Mouse (Mus musculus): Measurements from ENCODE around the gene Ubxn4.

DNA sequence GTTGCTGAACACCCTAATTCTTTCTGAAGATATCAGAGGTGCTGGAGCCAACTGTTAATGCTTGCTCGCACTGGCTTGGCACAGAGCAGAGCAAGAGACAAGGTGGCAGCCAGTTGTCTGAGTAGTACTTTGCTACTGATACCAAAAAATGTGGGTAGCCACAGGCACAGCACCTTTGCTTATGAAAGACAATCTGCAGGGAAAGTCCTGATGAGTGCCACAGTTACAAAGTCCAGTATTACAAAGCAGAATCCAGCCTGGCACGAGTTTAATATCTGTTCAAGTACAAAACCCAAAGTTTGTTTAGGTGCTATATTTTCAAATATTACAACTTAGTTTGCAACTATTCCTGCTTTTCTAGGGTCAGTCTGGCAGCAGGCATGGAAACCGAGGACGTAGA lies 8.6 kb upstream of the Ubxn4 start:
- no peak for TF ChIP-seq GATA1 (IDR thresholded peaks at IDR 0.05; ENCODE audit: low read length)
- TF ChIP-seq TAL1 (IDR thresholded peaks at IDR 0.05; ENCODE audit: low read length): no peak
